Mouse (Mus musculus): Measurements from ENCODE around the gene Nr2f2. TPM values are rescaled to one million over a fixed set of nuclear protein-coding genes. Genes with fewer than 3 reads are reported as not detected.
A peak's percentile ranks its signal among the peaks of the same experiment; 100 is the strongest.

Gene Nr2f2
- polyA plus RNA-seq, 1 experiment: 14.5 TPM

- Histone ChIP-seq H3K4me1 (ENCODE audit: control insufficient read depth, insufficient read depth, insufficient read length, low read length) (peaks cover 20% of the 10 kb centered on the region), H3K27ac (replicated peaks; ENCODE audit: low read depth, low read length) (peak overlapping the region; percentile 76), H3K4me3 (ENCODE audit: insufficient read depth, low read depth, low read length) (peak overlapping the region; percentile 92)
Observed at GRCm38 (mm10) chr7:70358848-70359591, 7.5 kb downstream of the Nr2f2 start.

GRCm38 (mm10) chr7:70358020-70358847 lies 8.3 kb downstream of the Nr2f2 start:
- H3K4me3 ChIP-seq (ENCODE audit: insufficient read depth, low read depth, low read length): peak overlapping the region; percentile 92
- H3K4me1 ChIP-seq (ENCODE audit: control insufficient read depth, insufficient read depth, insufficient read length, low read length): peaks cover 20% of the 10 kb centered on the region
- peak overlapping the region; percentile 76 for H3K27ac ChIP-seq (replicated peaks; ENCODE audit: low read depth, low read length)

GRCm38 (mm10) chr7:70357516-70358019 lies 9.0 kb downstream of the Nr2f2 start:
- Histone ChIP-seq H3K4me1 (ENCODE audit: control insufficient read depth, insufficient read depth, insufficient read length, low read length) (peaks cover 20% of the 10 kb centered on the region), H3K27ac (replicated peaks; ENCODE audit: low read depth, low read length) (no peak overlapping the region; the same call in 1 of the 2 replicates)

GRCm38 (mm10) chr7:70356691-70357515 lies 9.6 kb downstream of the Nr2f2 start:
- peak overlapping the region; percentile 92 for H3K4me3 ChIP-seq (ENCODE audit: insufficient read depth, low read depth, low read length)
- H3K27ac ChIP-seq (replicated peaks; ENCODE audit: low read depth, low read length): no peak overlapping the region; the same call in 1 of the 2 replicates
- H3K4me1 ChIP-seq (ENCODE audit: control insufficient read depth, insufficient read depth, insufficient read length, low read length): peaks cover 20% of the 10 kb centered on the region

More at GRCm38 (mm10) chr7:70357516-70358019, 9.0 kb downstream of the Nr2f2 start:
- peak overlapping the region; percentile 92 for H3K4me3 ChIP-seq (ENCODE audit: insufficient read depth, low read depth, low read length)

GRCm38 (mm10) chr7:70355691-70356568 lies 10.6 kb downstream of the Nr2f2 start:
- peaks cover 20% of the 10 kb centered on the region for H3K4me1 ChIP-seq (ENCODE audit: control insufficient read depth, insufficient read depth, insufficient read length, low read length)
- H3K4me3 ChIP-seq (ENCODE audit: insufficient read depth, low read depth, low read length): peak overlapping the region; percentile 32
- peak overlapping the region; percentile 8 for H3K27ac ChIP-seq (replicated peaks; ENCODE audit: low read depth, low read length)

- Histone ChIP-seq H3K4me3 (ENCODE audit: insufficient read depth, low read depth, low read length) (peak overlapping the region; percentile 40), H3K4me1 (ENCODE audit: control insufficient read depth, insufficient read depth, insufficient read length, low read length) (peaks cover 20% of the 10 kb centered on the region), H3K27ac (replicated peaks; ENCODE audit: low read depth, low read length) (no peak overlapping the region)
Observed at GRCm38 (mm10) chr7:70355357-70355620, 11.2 kb downstream of the Nr2f2 start.

- Histone ChIP-seq H3K4me1 (ENCODE audit: control insufficient read depth, insufficient read depth, insufficient read length, low read length) (peaks cover 20% of the 10 kb centered on the region), H3K4me3 (ENCODE audit: insufficient read depth, low read depth, low read length) (peak overlapping the region; percentile 40), H3K27ac (replicated peaks; ENCODE audit: low read depth, low read length) (peak overlapping the region; percentile 51)
Observed at GRCm38 (mm10) chr7:70354606-70355356, 11.8 kb downstream of the Nr2f2 start.

GRCm38 (mm10) chr7:70353151-70353550 lies 13.4 kb downstream of the Nr2f2 start:
- no peak overlapping the region for H3K27ac ChIP-seq (replicated peaks; ENCODE audit: low read depth, low read length)
- peak overlapping the region; percentile 24; the same call in 1 of the 2 replicates for H3K4me3 ChIP-seq (ENCODE audit: insufficient read depth, low read depth, low read length)
- H3K4me1 ChIP-seq (ENCODE audit: control insufficient read depth, insufficient read depth, insufficient read length, low read length): peaks cover 20% of the 10 kb centered on the region

- H3K4me3 ChIP-seq (ENCODE audit: insufficient read depth, low read depth, low read length): peak overlapping the region; percentile 44; the same call in 1 of the 2 replicates
- H3K27ac ChIP-seq (replicated peaks; ENCODE audit: low read depth, low read length): peak overlapping the region; percentile 50; the same call in 1 of the 2 replicates
- peaks cover 15% of the 10 kb centered on the region for H3K4me1 ChIP-seq (ENCODE audit: control insufficient read depth, insufficient read depth, insufficient read length, low read length)
Observed at GRCm38 (mm10) chr7:70352617-70353016, 13.9 kb downstream of the Nr2f2 start.

GRCm38 (mm10) chr7:70351981-70352560 lies 14.5 kb downstream of the Nr2f2 start:
- Histone ChIP-seq H3K4me1 (ENCODE audit: control insufficient read depth, insufficient read depth, insufficient read length, low read length) (peaks cover 11% of the 10 kb centered on the region), H3K4me3 (ENCODE audit: insufficient read depth, low read depth, low read length) (peak overlapping the region; percentile 44), H3K27ac (replicated peaks; ENCODE audit: low read depth, low read length) (peak overlapping the region; percentile 50)

GRCm38 (mm10) chr7:70350781-70351551 lies 15.6 kb downstream of the Nr2f2 start:
- peak overlapping the region; percentile 82 for H3K27ac ChIP-seq (replicated peaks; ENCODE audit: low read depth, low read length)
- peaks cover 6% of the 10 kb centered on the region for H3K4me1 ChIP-seq (ENCODE audit: control insufficient read depth, insufficient read depth, insufficient read length, low read length)
- H3K4me3 ChIP-seq (ENCODE audit: insufficient read depth, low read depth, low read length): peak overlapping the region; percentile 89

- Histone ChIP-seq H3K4me1 (ENCODE audit: control insufficient read depth, insufficient read depth, insufficient read length, low read length) (peaks cover 5% of the 10 kb centered on the region), H3K4me3 (ENCODE audit: insufficient read depth, low read depth, low read length) (peak overlapping the region; percentile 47), H3K27ac (replicated peaks; ENCODE audit: low read depth, low read length) (peak overlapping the region; percentile 28; the same call in 1 of the 2 replicates)
Observed at GRCm38 (mm10) chr7:70349981-70350670, 16.4 kb downstream of the Nr2f2 start.

Data from brown adipose tissue, adult 24 weeks (tissue).